Mouse (Mus musculus) lung, postnatal 0 days (tissue): ENCODE measurements at regions not wholly inside any gene's neighbourhood (a gene's known extent, or its start where the extent isn't known, plus 50 kb on each side); places are given as distances from the start of the nearest gene placed in this dataset.

Source experiments
- CTCF ChIP-seq: IDR thresholded peaks from 2 replicates; pipeline ENCODE4 v1.5.1; 2016; ENCODE audit warnings: antibody characterized with exemption, mild to moderate bottlenecking
- EP300 ChIP-seq: IDR thresholded peaks from 2 replicates; pipeline ENCODE4 v1.6.1; 2016; ENCODE audit warnings: antibody characterized with exemption, mild to moderate bottlenecking, control low read depth

- TF ChIP-seq CTCF (no peak), EP300 (no peak)
Observed at GRCm38 (mm10) chr1:166926078-166926477, 75.1 kb upstream of the Fam78b start.
